Mouse (Mus musculus) layer of hippocampus, postnatal 14 days (tissue): ENCODE data around the gene Gpx4. TPM values are rescaled to one million over a fixed set of nuclear protein-coding genes. Genes with fewer than 3 reads are reported as not detected.
A peak's percentile ranks its signal among the peaks of the same experiment; 100 is the strongest.
"Not testable (repeated sequence)": the region's sequence is repeated elsewhere in the genome, so short reads cannot be mapped to it uniquely, and the experiment has no call there.

ENCODE experiments used
- DNase-seq, 2 experiments: peaks; one replicate each; pipeline ENCODE4 v3.0.0; 2021 to 2022; ENCODE audit warnings: low spot score in 2 of 2, mixed read lengths in 1 of 2
- total RNA-seq, 2 experiments: library from RNA; stranded (reverse); gene quantifications; 2 replicates each; pipeline ENCODE4 v1.2.3; 2021

The Gpx4 gene
- total RNA-seq, 2 experiments from 2014 or later: 456 to 501 TPM

- DNase-seq: no peak
Measured at GRCm38 (mm10) chr10:80048396-80048795, 1.4 kb downstream of the Gpx4 start.

- DNase-seq: no peak
Measured at GRCm38 (mm10) chr10:80048834-80049233, 1.9 kb downstream of the Gpx4 start.

- DNase-seq: no peak
Measured at GRCm38 (mm10) chr10:80050244-80050643, 3.3 kb downstream of the Gpx4 start.

- DNase-seq: no peak
Measured at GRCm38 (mm10) chr10:80050885-80051617, 4.1 kb downstream of the Gpx4 start.

GRCm38 (mm10) chr10:80051618-80052373 is 4.8 kb downstream of the Gpx4 start:
- DNase-seq: no peak

GRCm38 (mm10) chr10:80052374-80052764 is 5.4 kb downstream of the Gpx4 start:
- no peak for DNase-seq

GRCm38 (mm10) chr10:80053259-80053780 is 6.4 kb downstream of the Gpx4 start:
- DNase-seq: peak; percentile 99 to 100

- peak; percentile 47 to 59 for DNase-seq
Measured at GRCm38 (mm10) chr10:80053831-80054815, 7.2 kb downstream of the Gpx4 start.

GRCm38 (mm10) chr10:80054911-80055310 is 7.9 kb downstream of the Gpx4 start:
- DNase-seq: not testable (repeated sequence)

GRCm38 (mm10) chr10:80055364-80055763 is 8.4 kb downstream of the Gpx4 start:
- DNase-seq: no peak

- DNase-seq: no peak
Measured at GRCm38 (mm10) chr10:80055891-80056290, 8.9 kb downstream of the Gpx4 start.

- no peak for DNase-seq
Measured at GRCm38 (mm10) chr10:80056506-80056905, 9.5 kb downstream of the Gpx4 start.

- DNase-seq: no peak
Measured at GRCm38 (mm10) chr10:80056976-80057682, 10.2 kb downstream of the Gpx4 start.

- DNase-seq: peak in 1 of 2 experiments; percentile 39
Measured at GRCm38 (mm10) chr10:80057683-80058326, 10.8 kb downstream of the Gpx4 start.

GRCm38 (mm10) chr10:80063104-80063503 is 16.1 kb downstream of the Gpx4 start:
- DNase-seq: peak in 1 of 2 experiments; percentile 40

GRCm38 (mm10) chr10:80063877-80064650 is 17.1 kb downstream of the Gpx4 start:
- DNase-seq: no peak

- DNase-seq: no peak
Measured at GRCm38 (mm10) chr10:80069251-80069650, 22.3 kb downstream of the Gpx4 start.

- DNase-seq: no peak
Measured at GRCm38 (mm10) chr10:80069948-80070450, 23.0 kb downstream of the Gpx4 start.
